Mouse (Mus musculus): ENCODE data around the gene Aldh2. TPM values are rescaled to one million over a fixed set of nuclear protein-coding genes. Genes with fewer than 3 reads are reported as not detected.
"Not testable (repeated sequence)": the region's sequence is repeated elsewhere in the genome, so short reads cannot be mapped to it uniquely, and the experiment has no call there.

The Aldh2 gene
- polyA plus RNA-seq, 1 experiment from 2014 or later: 24.6 TPM

DNA sequence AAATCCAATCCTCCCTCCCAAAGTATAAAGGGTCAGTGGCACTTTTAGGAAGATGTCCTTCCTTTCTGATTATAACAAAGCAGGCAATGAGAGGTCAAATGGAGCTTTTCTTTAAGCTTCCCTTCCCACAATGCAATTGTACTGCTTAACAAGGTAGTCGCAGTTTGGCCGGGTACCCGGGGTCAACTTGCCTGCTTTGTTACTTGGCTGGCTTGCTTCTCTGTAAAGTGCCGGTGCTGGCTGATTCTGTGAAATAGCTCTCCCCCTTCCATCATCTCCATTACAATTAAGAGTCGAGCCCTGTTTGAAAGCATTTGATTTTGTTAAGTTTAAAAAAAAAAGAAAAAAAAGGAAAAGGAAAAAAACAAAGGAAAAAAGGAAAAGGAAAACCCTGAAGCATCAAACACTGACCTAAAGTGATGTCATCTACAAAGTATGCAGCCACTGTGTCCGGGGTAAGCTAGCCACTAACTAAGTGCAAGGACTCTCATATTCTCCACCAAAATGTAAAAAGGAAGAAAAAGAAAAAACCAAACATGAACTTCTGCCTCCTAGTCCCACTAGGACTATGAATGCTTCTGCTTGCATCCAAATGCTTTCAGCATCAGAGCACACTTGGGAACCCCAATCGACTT is 56.6 kb downstream of the Aldh2 start:
- 0 out of 2 replicates have a peak, but pooled peaks cover 3% of the 10 kb centered on the region for H3K4me1 ChIP-seq (ENCODE audit: control insufficient read depth, insufficient read depth, low read length)
- H3K9ac ChIP-seq (ENCODE audit: low read depth, low read length): no peak overlapping the region
- 68% methylated on average over 7 of the region's 7 CpGs for WGBS (ENCODE audit: insufficient replicate concordance)
- no peak overlapping the region for H3K27ac ChIP-seq (ENCODE audit: low read depth, low read length)
- H3K9me3 ChIP-seq (replicated peaks; ENCODE audit: control insufficient read depth, low read length): no peaks in the 10 kb centered on the region
- no peaks in the 10 kb centered on the region for H3K27me3 ChIP-seq (ENCODE audit: control insufficient read depth, insufficient read depth, low read length)
- no peak overlapping the region for H3K4me2 ChIP-seq
- no peak overlapping the region for H3K4me3 ChIP-seq (ENCODE audit: low read depth, low read length)
- no peak for ATAC-seq (replicated peaks; ENCODE audit: insufficient number of reproducible peaks, low FRiP score, low TSS enrichment)
- peaks cover 30% of the 10 kb centered on the region for H3K36me3 ChIP-seq (ENCODE audit: control insufficient read depth, insufficient read depth, low read length)

DNA sequence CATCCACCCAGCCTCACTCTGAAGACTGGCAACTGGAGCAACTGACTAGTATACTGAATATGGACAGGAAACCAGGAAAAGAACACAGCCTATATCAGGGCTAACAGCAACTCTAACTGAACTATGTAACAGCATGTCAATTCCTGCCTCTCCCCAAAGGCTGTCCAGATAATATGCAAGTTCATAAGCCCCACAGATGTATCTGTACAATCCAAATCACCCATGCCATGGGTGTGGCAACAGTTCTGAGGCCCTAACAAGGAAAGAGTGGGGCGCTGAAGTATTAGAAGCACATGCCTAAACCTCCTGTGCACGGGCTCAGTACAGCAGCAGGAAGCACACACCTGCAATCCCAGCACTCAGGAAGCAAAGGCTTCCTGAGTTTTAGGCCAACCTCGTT is 58.5 kb downstream of the Aldh2 start:
- no peak overlapping the region for H3K4me3 ChIP-seq (ENCODE audit: low read depth, low read length)
- no peaks in the 10 kb centered on the region for H3K27me3 ChIP-seq (ENCODE audit: control insufficient read depth, insufficient read depth, low read length)
- 0 out of 2 replicates have a peak, but pooled peaks cover 3% of the 10 kb centered on the region for H3K4me1 ChIP-seq (ENCODE audit: control insufficient read depth, insufficient read depth, low read length)
- H3K9me3 ChIP-seq (replicated peaks; ENCODE audit: control insufficient read depth, low read length): no peaks in the 10 kb centered on the region
- no peak overlapping the region for H3K4me2 ChIP-seq
- H3K36me3 ChIP-seq (ENCODE audit: control insufficient read depth, insufficient read depth, low read length): peaks cover 40% of the 10 kb centered on the region
- H3K9ac ChIP-seq (ENCODE audit: low read depth, low read length): no peak overlapping the region
- WGBS (ENCODE audit: insufficient replicate concordance): 91% methylated on average over 3 of the region's 3 CpGs
- ATAC-seq (replicated peaks; ENCODE audit: insufficient number of reproducible peaks, low FRiP score, low TSS enrichment): no peak
- no peak overlapping the region for H3K27ac ChIP-seq (ENCODE audit: low read depth, low read length)

DNA sequence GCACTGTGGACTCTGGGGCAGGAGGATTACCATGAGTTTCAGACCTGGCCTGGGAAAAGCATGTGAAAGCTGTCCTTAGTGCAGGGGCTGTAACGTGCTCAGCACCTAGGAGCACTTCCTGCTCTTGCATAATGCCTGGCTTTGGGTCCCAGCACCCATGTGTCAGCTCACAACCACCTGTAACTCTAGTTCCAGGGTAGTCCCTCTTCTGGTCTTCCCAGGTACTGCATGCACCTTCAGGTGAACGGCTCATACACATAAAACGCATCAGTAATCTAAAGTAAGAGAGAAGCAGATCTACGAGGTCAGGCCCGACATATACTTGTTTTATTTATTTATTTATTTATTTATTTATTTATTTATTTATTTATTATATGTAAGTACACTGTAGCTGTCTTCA is 59.1 kb downstream of the Aldh2 start:
- H3K36me3 ChIP-seq (ENCODE audit: control insufficient read depth, insufficient read depth, low read length): peaks cover 40% of the 10 kb centered on the region
- H3K27ac ChIP-seq (ENCODE audit: low read depth, low read length): no peak overlapping the region
- ATAC-seq (replicated peaks; ENCODE audit: insufficient number of reproducible peaks, low FRiP score, low TSS enrichment): no peak
- H3K4me3 ChIP-seq (ENCODE audit: low read depth, low read length): no peak overlapping the region
- no peaks in the 10 kb centered on the region for H3K27me3 ChIP-seq (ENCODE audit: control insufficient read depth, insufficient read depth, low read length)
- H3K9ac ChIP-seq (ENCODE audit: low read depth, low read length): no peak overlapping the region
- H3K4me1 ChIP-seq (ENCODE audit: control insufficient read depth, insufficient read depth, low read length): 0 out of 2 replicates have a peak, but pooled peaks cover 3% of the 10 kb centered on the region
- no peak overlapping the region for H3K4me2 ChIP-seq
- H3K9me3 ChIP-seq (replicated peaks; ENCODE audit: control insufficient read depth, low read length): no peaks in the 10 kb centered on the region
- 89% methylated on average over 5 of the region's 5 CpGs for WGBS (ENCODE audit: insufficient replicate concordance)

DNA sequence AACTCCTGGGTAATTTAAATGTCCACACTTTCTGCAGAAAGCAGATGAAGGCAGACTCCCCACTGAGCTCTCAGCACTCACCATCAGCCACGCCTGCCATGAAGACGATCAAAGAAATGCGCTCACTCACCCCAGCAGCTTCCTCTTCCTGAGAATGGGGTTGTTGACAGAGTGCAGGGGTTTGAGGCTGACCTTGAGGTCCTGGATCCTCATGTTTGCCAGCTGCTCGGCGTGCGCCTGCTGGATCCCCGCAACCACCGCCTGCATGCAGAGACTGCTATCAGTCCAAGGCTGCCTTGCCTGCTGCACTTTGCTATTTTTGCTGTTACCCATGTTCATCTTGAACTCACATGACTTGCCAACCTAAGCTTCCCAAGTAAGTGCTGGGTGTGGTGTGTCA is 66.7 kb downstream of the Aldh2 start:
- no peak overlapping the region for H3K4me3 ChIP-seq (ENCODE audit: low read depth, low read length)
- no peak overlapping the region for H3K9ac ChIP-seq (ENCODE audit: low read depth, low read length)
- H3K9me3 ChIP-seq (replicated peaks; ENCODE audit: control insufficient read depth, low read length): no peaks in the 10 kb centered on the region
- H3K27me3 ChIP-seq (ENCODE audit: control insufficient read depth, insufficient read depth, low read length): no peaks in the 10 kb centered on the region
- no peak overlapping the region for H3K4me2 ChIP-seq
- H3K4me1 ChIP-seq (ENCODE audit: control insufficient read depth, insufficient read depth, low read length): no peaks in the 10 kb centered on the region
- no peak for ATAC-seq (replicated peaks; ENCODE audit: insufficient number of reproducible peaks, low FRiP score, low TSS enrichment)
- peaks cover 50% of the 10 kb centered on the region for H3K36me3 ChIP-seq (ENCODE audit: control insufficient read depth, insufficient read depth, low read length)
- 74% methylated on average over 8 of the region's 8 CpGs for WGBS (ENCODE audit: insufficient replicate concordance)
- no peak overlapping the region for H3K27ac ChIP-seq (ENCODE audit: low read depth, low read length)

DNA sequence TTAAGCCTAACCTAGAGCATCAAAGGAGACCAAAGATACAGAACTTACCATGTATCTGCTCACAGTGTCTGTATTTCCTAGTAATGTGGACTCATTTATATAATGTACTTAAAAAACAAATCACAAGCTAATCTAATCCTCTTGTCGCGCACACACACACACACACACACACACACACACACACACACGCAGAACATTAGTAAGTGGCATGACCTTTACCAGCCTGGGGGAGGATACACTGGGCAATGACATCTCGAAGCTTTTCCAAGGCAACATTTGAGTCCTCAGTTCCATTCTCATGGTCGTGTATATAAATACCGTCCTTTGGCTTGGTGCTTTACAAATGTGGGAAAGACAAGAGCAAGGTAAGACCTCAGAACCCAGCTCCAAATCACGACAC is 67.1 kb downstream of the Aldh2 start:
- Histone ChIP-seq H3K4me1 (ENCODE audit: control insufficient read depth, insufficient read depth, low read length) (no peaks in the 10 kb centered on the region), H3K36me3 (ENCODE audit: control insufficient read depth, insufficient read depth, low read length) (peaks cover 51% of the 10 kb centered on the region), H3K9ac (ENCODE audit: low read depth, low read length) (no peak overlapping the region)

DNA sequence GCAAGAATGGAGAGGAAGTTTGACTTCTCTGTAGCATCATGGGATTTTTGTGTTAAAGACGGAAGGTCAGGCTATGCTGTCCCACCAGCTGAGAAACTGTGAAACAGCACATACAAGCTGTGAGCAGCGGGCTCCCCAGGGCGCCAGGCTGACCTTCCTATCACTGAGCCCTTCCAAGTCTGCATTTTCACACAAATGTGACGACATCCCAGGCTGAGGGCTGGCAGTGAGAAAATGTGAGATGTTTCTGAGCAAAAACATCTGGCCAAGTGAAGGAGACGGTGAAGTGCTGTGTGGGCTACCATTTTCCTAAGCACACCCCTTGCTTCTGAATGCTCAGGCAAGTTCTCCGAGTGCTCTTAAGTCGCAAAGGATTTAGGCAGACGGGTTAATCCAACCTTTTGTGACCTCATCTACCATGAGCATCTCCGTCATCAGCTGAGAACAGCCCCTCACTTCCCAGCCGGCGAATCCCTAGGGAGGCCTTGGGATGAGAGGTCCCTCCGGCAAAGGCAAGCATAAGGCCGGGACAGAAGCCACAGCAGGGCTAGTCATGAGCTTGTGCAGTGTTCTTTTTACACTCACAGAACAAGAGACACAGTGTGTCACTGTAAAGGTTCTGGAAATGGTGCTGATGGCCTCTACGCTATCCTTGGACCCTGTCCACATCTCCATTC is 67.7 kb downstream of the Aldh2 start:
- no peak for ATAC-seq (replicated peaks; ENCODE audit: insufficient number of reproducible peaks, low FRiP score, low TSS enrichment)
- 73% methylated on average over 14 of the region's 14 CpGs for WGBS (ENCODE audit: insufficient replicate concordance)

More for the DNA sequence above, 67.1 kb downstream of the Aldh2 start:
- Histone ChIP-seq H3K4me2 (no peak overlapping the region), H3K9me3 (replicated peaks; ENCODE audit: control insufficient read depth, low read length) (no peaks in the 10 kb centered on the region), H3K27me3 (ENCODE audit: control insufficient read depth, insufficient read depth, low read length) (no peaks in the 10 kb centered on the region), H3K4me3 (ENCODE audit: low read depth, low read length) (no peak overlapping the region), H3K27ac (ENCODE audit: low read depth, low read length) (no peak overlapping the region)
- ATAC-seq (replicated peaks; ENCODE audit: insufficient number of reproducible peaks, low FRiP score, low TSS enrichment): no peak
- 87% methylated on average over 7 of the region's 7 CpGs for WGBS (ENCODE audit: insufficient replicate concordance)

DNA sequence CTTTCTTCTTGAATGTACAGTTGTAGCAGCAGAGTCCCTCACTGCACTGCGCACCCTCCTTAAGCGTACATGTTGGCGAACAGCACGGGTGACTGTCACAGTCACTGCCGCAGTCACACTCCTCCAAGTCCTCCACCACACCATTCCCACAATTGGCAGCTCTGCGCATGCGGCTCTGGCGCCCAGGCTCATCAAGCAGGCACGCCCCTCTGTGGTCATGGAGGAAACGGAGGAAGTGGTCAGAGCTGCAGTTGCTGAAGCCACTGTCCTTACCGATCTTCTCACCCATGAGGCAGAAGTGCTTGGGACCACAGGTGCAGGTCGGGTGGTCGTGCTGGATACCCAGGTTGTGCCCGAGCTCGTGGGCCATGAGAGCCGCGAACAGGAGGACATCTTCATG is 73.9 kb downstream of the Aldh2 start:
- not testable (repeated sequence) for H3K27me3 ChIP-seq (ENCODE audit: control insufficient read depth, insufficient read depth, low read length); H3K27ac ChIP-seq (ENCODE audit: low read depth, low read length); H3K9ac ChIP-seq (ENCODE audit: low read depth, low read length); H3K4me3 ChIP-seq (ENCODE audit: low read depth, low read length); H3K9me3 ChIP-seq (replicated peaks; ENCODE audit: control insufficient read depth, low read length); ATAC-seq (replicated peaks; ENCODE audit: insufficient number of reproducible peaks, low FRiP score, low TSS enrichment); H3K4me2 ChIP-seq; H3K4me1 ChIP-seq (ENCODE audit: control insufficient read depth, insufficient read depth, low read length)
- H3K36me3 ChIP-seq (ENCODE audit: control insufficient read depth, insufficient read depth, low read length): peaks cover 18% of the 10 kb centered on the region
- 84% methylated on average over 11 of the region's 17 CpGs for WGBS (ENCODE audit: insufficient replicate concordance)

More for the DNA sequence above, 67.7 kb downstream of the Aldh2 start:
- Histone ChIP-seq H3K4me2 (no peak overlapping the region), H3K36me3 (ENCODE audit: control insufficient read depth, insufficient read depth, low read length) (peaks cover 50% of the 10 kb centered on the region), H3K4me3 (ENCODE audit: low read depth, low read length) (no peak overlapping the region), H3K4me1 (ENCODE audit: control insufficient read depth, insufficient read depth, low read length) (no peaks in the 10 kb centered on the region), H3K27me3 (ENCODE audit: control insufficient read depth, insufficient read depth, low read length) (no peaks in the 10 kb centered on the region), H3K9me3 (replicated peaks; ENCODE audit: control insufficient read depth, low read length) (no peaks in the 10 kb centered on the region), H3K27ac (ENCODE audit: low read depth, low read length) (no peak overlapping the region), H3K9ac (ENCODE audit: low read depth, low read length) (no peak overlapping the region)

DNA sequence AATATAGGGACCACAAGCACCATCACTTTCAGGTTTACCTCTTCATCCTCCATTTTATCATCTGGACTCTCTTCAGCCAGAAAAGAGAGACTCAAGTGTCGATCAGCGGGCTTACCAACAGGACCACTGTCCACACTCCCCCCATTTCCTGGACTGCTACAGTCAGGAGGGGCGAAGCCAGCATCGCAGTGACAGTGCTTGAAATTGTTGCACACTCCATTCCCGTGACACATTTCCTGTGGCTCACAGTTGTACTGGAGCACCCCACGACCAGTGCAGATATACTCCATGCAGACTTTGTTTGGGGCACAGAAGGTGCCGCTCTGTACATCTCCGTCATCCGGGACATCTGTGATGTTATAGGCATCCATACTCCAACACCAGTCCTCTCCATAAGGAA is 74.6 kb downstream of the Aldh2 start:
- WGBS (ENCODE audit: insufficient replicate concordance): 88% methylated on average over 9 of the region's 9 CpGs

More for the DNA sequence above, 74.6 kb downstream of the Aldh2 start:
- Histone ChIP-seq H3K27ac (ENCODE audit: low read depth, low read length) (no peak overlapping the region), H3K4me2 (no peak overlapping the region), H3K27me3 (ENCODE audit: control insufficient read depth, insufficient read depth, low read length) (no peaks in the 10 kb centered on the region), H3K4me3 (ENCODE audit: low read depth, low read length) (no peak overlapping the region), H3K36me3 (ENCODE audit: control insufficient read depth, insufficient read depth, low read length) (peaks cover 11% of the 10 kb centered on the region), H3K9ac (ENCODE audit: low read depth, low read length) (no peak overlapping the region), H3K4me1 (ENCODE audit: control insufficient read depth, insufficient read depth, low read length) (no peaks in the 10 kb centered on the region), H3K9me3 (replicated peaks; ENCODE audit: control insufficient read depth, low read length) (no peaks in the 10 kb centered on the region)
- ATAC-seq (replicated peaks; ENCODE audit: insufficient number of reproducible peaks, low FRiP score, low TSS enrichment): no peak
